Mouse (Mus musculus) liver, adult 10 weeks (tissue): ENCODE measurements around the gene Evx1. TPM values are rescaled to one million over a fixed set of nuclear protein-coding genes. Genes with fewer than 3 reads are reported as not detected.

Source experiments
- polyA plus RNA-seq: library from polyadenylated mRNA; stranded (reverse); fragments of 350-450 nt; fragmentation: Illumina TruSeq; extraction: RNeasy Lipid Tissue Mini Kit (QIAGEN cat#74804); gene quantifications from one replicate; pipeline ENCODE4 v1.2.3, GENCODE M21; 2014; ENCODE audit warnings: low read depth, low replicate concordance

Gene Evx1
- polyA plus RNA-seq: not detected

GRCm38 (mm10) chr6:52313391-52314303 lies at the start of gene Evx1:
Gene Evx1 (plus strand): TSS chr6:52313498.

Other genes starting within 250 kb of the Evx1 start
- not detected for gene Hoxa1, start 155.2 kb upstream of the Evx1 start, polyA plus RNA-seq
- 0.58 TPM for gene Hoxa2, start 148.7 kb upstream of the Evx1 start, polyA plus RNA-seq
- gene 5730596B20Rik, start 136.0 kb upstream of the Evx1 start, polyA plus RNA-seq: 0.13 TPM
- not detected for gene Hoxa4, start 121.7 kb upstream of the Evx1 start, polyA plus RNA-seq
- gene Hoxa5, start 108.9 kb upstream of the Evx1 start, polyA plus RNA-seq: 0.61 TPM
- not detected for gene Hoxa6, start 104.8 kb upstream of the Evx1 start, polyA plus RNA-seq
- gene Hoxa3, start 100.2 kb upstream of the Evx1 start, polyA plus RNA-seq: 0.53 TPM
- gene Gm28308, start 100.2 kb upstream of the Evx1 start, polyA plus RNA-seq: not detected
- not detected for gene Hoxa7, start 91.6 kb upstream of the Evx1 start, polyA plus RNA-seq
- not detected for gene Hoxa9, start 82.4 kb upstream of the Evx1 start, polyA plus RNA-seq
- gene Hoxa10, start 72.6 kb upstream of the Evx1 start, polyA plus RNA-seq: not detected
- gene Hoxa11, start 67.7 kb upstream of the Evx1 start, polyA plus RNA-seq: not detected
- gene Hoxa13, start 52.6 kb upstream of the Evx1 start, polyA plus RNA-seq: not detected